8 mouse cellular contexts compared by ENCODE assay signal in genomic region chr5:8995966-8996685, GRCm38 (mm10). TPM values are rescaled to one million over a fixed set of nuclear protein-coding genes. Genes with fewer than 3 reads are reported as not detected.
A peak's percentile ranks its signal among the peaks of the same experiment; 100 is the strongest.
DNase-seq lines count a peak whose midpoint lies in the region; ATAC-seq lines count a peak whose summit lies in the region.

No protein-coding gene starts in this region.

- peak overlapping the region; percentile 70 for H3K4me2 ChIP-seq in embryonic facial prominence, embryonic 14.5 days (ENCODE audit: low read depth, low read length)
- peak overlapping the region; percentile 81 for H3K4me2 ChIP-seq in hindbrain, embryonic 14.5 days (replicated peaks)

- H3K9ac ChIP-seq in embryonic facial prominence, embryonic 14.5 days (ENCODE audit: low read depth, low read length), result peak overlapping the region; percentile 84
- peak overlapping the region; percentile 71 for H3K9ac ChIP-seq in hindbrain, embryonic 14.5 days

- H3K36me3 ChIP-seq in embryonic facial prominence, embryonic 14.5 days (ENCODE audit: control insufficient read depth, insufficient read depth, low read length), result peaks cover 24% of the 10 kb centered on the region
- H3K36me3 ChIP-seq in hindbrain, embryonic 14.5 days (replicated peaks; ENCODE audit: control insufficient read depth, insufficient read depth), result no peaks in the 10 kb centered on the region; the same call in 1 of the 2 replicates
- H3K36me3 ChIP-seq in macrophage (ENCODE audit: inconsistent target), result peaks cover 6% of the 10 kb centered on the region; the same call in 1 of the 2 replicates

- H3K27me3 ChIP-seq in embryonic facial prominence, embryonic 14.5 days (replicated peaks; ENCODE audit: control insufficient read depth, insufficient read depth, low read length), result no peaks in the 10 kb centered on the region
- no peaks in the 10 kb centered on the region for H3K27me3 ChIP-seq in hindbrain, embryonic 14.5 days (ENCODE audit: control insufficient read depth, insufficient read depth, low read length)

- 11% methylated on average over 13 of the region's 13 CpGs for WGBS in embryonic facial prominence, embryonic 14.5 days
- 21% methylated on average over 13 of the region's 13 CpGs for WGBS in hindbrain, embryonic 14.5 days
- 1% methylated on average over 13 of the region's 13 CpGs for WGBS in macrophage (ENCODE audit: missing documents)

- peak overlapping the region; percentile 88 for H3K27ac ChIP-seq in embryonic facial prominence, embryonic 14.5 days (replicated peaks; ENCODE audit: low read depth, low read length)
- peak overlapping the region; percentile 93; the same call in 1 of the 2 replicates for H3K27ac ChIP-seq in hindbrain, embryonic 14.5 days
- H3K27ac ChIP-seq in macrophage, result peak overlapping the region; percentile 54

- no peaks in the 10 kb centered on the region for H3K9me3 ChIP-seq in embryonic facial prominence, embryonic 14.5 days (ENCODE audit: control insufficient read depth, low read length)
- no peaks in the 10 kb centered on the region for H3K9me3 ChIP-seq in hindbrain, embryonic 14.5 days (ENCODE audit: control insufficient read depth, low read length)

- H3K4me3 ChIP-seq in embryonic facial prominence, embryonic 14.5 days (ENCODE audit: low read depth, low read length), result peak overlapping the region; percentile 72
- H3K4me3 ChIP-seq in hindbrain, embryonic 14.5 days (replicated peaks; ENCODE audit: low read length), result peak overlapping the region; percentile 58
- peak overlapping the region; percentile 72 for H3K4me3 ChIP-seq in macrophage (ENCODE audit: inconsistent target)

- H3K4me1 ChIP-seq in embryonic facial prominence, embryonic 14.5 days (ENCODE audit: control insufficient read depth, insufficient read depth, low read length), result peaks cover 7% of the 10 kb centered on the region; the same call in 1 of the 2 replicates
- H3K4me1 ChIP-seq in hindbrain, embryonic 14.5 days (replicated peaks; ENCODE audit: control insufficient read depth, insufficient read depth, low read length), result no peaks in the 10 kb centered on the region

- no peak for ATAC-seq in embryonic facial prominence, embryonic 14.5 days (ENCODE audit: low read depth)
- ATAC-seq in hindbrain, embryonic 14.5 days (ENCODE audit: low FRiP score), result no peak
- ATAC-seq in megakaryocyte-erythroid progenitor cell, adult 5-6 weeks (replicated peaks; ENCODE audit: low FRiP score, low TSS enrichment, poor library complexity, severe bottlenecking), result no peak

- peak; percentile 12 for DNase-seq in adrenal gland, postnatal 10 days
- no peak for DNase-seq in adrenal gland, adult 8-10 months
- peak; percentile 57 for DNase-seq in A20 (ENCODE audit: low read depth, low spot score)
- no peak for DNase-seq in embryonic facial prominence, embryonic 14.5 days (ENCODE audit: low spot score)
- DNase-seq in hindbrain, embryonic 14.5 days (ENCODE audit: low spot score), result no peak
- no peak for DNase-seq in cerebellum, postnatal 36 days

- H3K79me2 ChIP-seq in macrophage (ENCODE audit: inconsistent target), result peaks cover 14% of the 10 kb centered on the region; the same call in 1 of the 2 replicates

RNA-seq across cellular contexts. Expression of gene Crot, which starts 1.0 kb away (rescaled TPM):
- total RNA-seq in adrenal gland, postnatal 10 days (2021), result 100 to 1,000 TPM in 1 of 2 experiments, 10 to 100 TPM in 1; 82.2 to 158 TPM
- 10 to 100 TPM; 32.4 to 45.8 (median 38.9) TPM for total RNA-seq in adrenal gland, adult 8-10 months (2022)
- 37.0 and 37.6 TPM in 2 replicates for polyA plus RNA-seq in embryonic facial prominence, embryonic 14.5 days (2014; fragmentation: Nextera tagmentation; extraction: Ambion mirVana)
- 24.3 and 25.8 TPM in 2 replicates for polyA plus RNA-seq in hindbrain, embryonic 14.5 days (2014; fragmentation: Nextera tagmentation; extraction: Ambion mirVana)
- 10 to 100 TPM in 20 of 26 experiments, 1 to 10 TPM in 6; 5.7 to 59.4 (median 27.9) TPM for total RNA-seq in macrophage (2018; cell fraction: chromatin; rRNA removed)
- total RNA-seq in macrophage (2018; cell fraction: cytosol; rRNA removed), result 10 to 100 TPM; 17.5 to 32.2 (median 27.0) TPM
- total RNA-seq in macrophage (2018; cell fraction: nucleus; rRNA removed), result 10 to 100 TPM in 24 of 26 experiments, 1 to 10 TPM in 2; 9.2 to 55.3 (median 20.1) TPM
- polyA plus RNA-seq in macrophage (2018), result 25.7 to 32.6 TPM (median 28.5 TPM) in 3 replicates
- total RNA-seq in megakaryocyte-erythroid progenitor cell, adult 5-6 weeks (2014; fragmentation: Nextera tagmentation), result 18.4 and 19.0 TPM in 2 replicates
- total RNA-seq in megakaryocyte-erythroid progenitor cell, adult 5-6 weeks (2017), result 24.8 and 39.9 TPM in 2 replicates

Comparison
In these comparisons a context has a peak if more than half of its experiments do, and no peak if none do; other contexts are left out.
1. DNase-seq: peak in adrenal gland, postnatal 10 days (single experiment) and A20 (single experiment); none in adrenal gland, adult 8-10 months (single experiment), embryonic facial prominence, embryonic 14.5 days (single experiment), hindbrain, embryonic 14.5 days (single experiment) and cerebellum, postnatal 36 days (0 of 2).
2. Peak in every context shown above with its lines, with median percentiles within 50 percentile points of each other: H3K27ac ChIP-seq and H3K4me3 ChIP-seq.